11 mouse cellular contexts compared by ENCODE assay signal in the genomic region with DNA sequence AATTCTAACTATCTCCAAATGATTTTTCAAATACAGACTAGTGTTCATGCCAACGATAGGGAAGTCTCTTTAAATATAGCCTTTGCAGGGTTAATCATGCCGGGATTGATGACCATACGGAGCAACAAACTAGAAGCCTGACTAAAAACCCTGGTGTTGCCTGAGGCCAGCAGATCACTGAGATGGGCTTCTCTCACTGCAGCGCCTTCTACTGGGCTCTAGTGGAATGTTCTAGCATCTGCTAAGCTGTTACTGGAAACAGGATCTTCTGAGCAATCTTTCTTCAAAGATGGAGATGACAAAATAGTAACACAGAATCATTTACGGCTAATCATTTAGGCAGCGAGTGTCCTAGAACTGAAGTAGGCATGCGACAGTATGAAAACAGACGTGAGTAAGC.
DNase-seq lines count a peak whose midpoint lies in the region; ATAC-seq and TF ChIP-seq lines count a peak whose summit lies in the region.
"Had no signal": no experiment of that assay in that cellular context is flagged by ENCODE, and none has a peak within 500 bp of the region (broad histone marks: within the 10 kb centered on the region; RNA-seq: fewer than 3 reads in every experiment).

No protein-coding gene starts in this region.

- no peak for TF ChIP-seq EP300 in heart, postnatal 0 days (IDR thresholded peaks at IDR 0.05; ENCODE audit: low read depth)

- 75% methylated on average over 8 of the region's 8 CpGs for WGBS in heart, postnatal 0 days
- 60% methylated on average over 8 of the region's 8 CpGs for WGBS in lung, embryonic 14.5 days
- 72% methylated on average over 8 of the region's 8 CpGs for WGBS in intestine, embryonic 15.5 days

- intact Hi-C loops in heart, postnatal 25 days (cut with DNase I): loop anchor here (10.0 kb wide), 1 partner anchor 945 kb away; no protein-coding TSS in a partner anchor

- H3K9ac ChIP-seq in heart, postnatal 0 days (replicated peaks; ENCODE audit: low read depth, low read length): no peak overlapping the region
- no peak overlapping the region for H3K9ac ChIP-seq in lung, embryonic 14.5 days
- H3K9ac ChIP-seq in intestine, embryonic 15.5 days: no peak overlapping the region
- H3K9ac ChIP-seq: embryonic facial prominence, embryonic 13.5 days; limb, embryonic 15.5 days had no signal

- H3K4me3 ChIP-seq in heart, postnatal 0 days (ENCODE audit: low read depth, low read length): no peak overlapping the region
- H3K4me3 ChIP-seq in lung, embryonic 14.5 days (ENCODE audit: low read depth, low read length): no peak overlapping the region
- H3K4me3 ChIP-seq in intestine, embryonic 15.5 days (replicated peaks): no peak overlapping the region
- H3K4me3 ChIP-seq: embryonic facial prominence, embryonic 13.5 days; limb, embryonic 15.5 days had no signal

- no peak overlapping the region for H3K27ac ChIP-seq in heart, postnatal 0 days (ENCODE audit: low read depth)
- H3K27ac ChIP-seq in lung, embryonic 14.5 days (ENCODE audit: low read depth): no peak overlapping the region
- H3K27ac ChIP-seq in intestine, embryonic 15.5 days: no peak overlapping the region
- H3K27ac ChIP-seq: embryonic facial prominence, embryonic 13.5 days; limb, embryonic 15.5 days had no signal

- no peaks in the 10 kb centered on the region for H3K36me3 ChIP-seq in heart, postnatal 0 days (replicated peaks; ENCODE audit: control insufficient read depth, insufficient read depth, low read length)
- no peaks in the 10 kb centered on the region for H3K36me3 ChIP-seq in lung, embryonic 14.5 days (ENCODE audit: insufficient read depth)
- no peaks in the 10 kb centered on the region for H3K36me3 ChIP-seq in intestine, embryonic 15.5 days
- H3K36me3 ChIP-seq: embryonic facial prominence, embryonic 13.5 days; limb, embryonic 15.5 days had no signal

- no peaks in the 10 kb centered on the region for H3K27me3 ChIP-seq in heart, postnatal 0 days (ENCODE audit: control insufficient read depth, insufficient read depth, low read length)
- H3K27me3 ChIP-seq in lung, embryonic 14.5 days (ENCODE audit: insufficient read depth, low read length): no peaks in the 10 kb centered on the region
- no peaks in the 10 kb centered on the region for H3K27me3 ChIP-seq in intestine, embryonic 15.5 days (replicated peaks)
- H3K27me3 ChIP-seq: embryonic facial prominence, embryonic 13.5 days; limb, embryonic 15.5 days had no signal

- peak; percentile 16 for DNase-seq in CD4-positive, CD25-positive, alpha-beta regulatory T cell, adult 2 months (ENCODE audit: low read depth, low spot score)
- peak; percentile 27 for DNase-seq in heart, postnatal 0 days (ENCODE audit: low spot score)
- no peak for DNase-seq in heart, postnatal 25 days (ENCODE audit: low spot score)
- peak; percentile 67 for DNase-seq in lung, embryonic 14.5 days
- no peak for DNase-seq in lung, postnatal 25 days (ENCODE audit: low spot score)
- DNase-seq: gastrocnemius, postnatal 14 days had no signal

- no peak for ATAC-seq in CD4-positive, CD25-positive, alpha-beta regulatory T cell, adult 4 months
- no peak for ATAC-seq in heart, postnatal 0 days (ENCODE audit: insufficient read depth, low read depth)
- no peak for ATAC-seq in lung, embryonic 14.5 days (ENCODE audit: insufficient read depth)
- ATAC-seq in granulocyte monocyte progenitor cell, adult 5-6 weeks (replicated peaks; ENCODE audit: poor library complexity, severe bottlenecking): 0 out of 2 replicates have a peak, but pooled peaks have one; percentile 37
- ATAC-seq in intestine, embryonic 15.5 days: no peak

- peak; percentile 47 for TF ChIP-seq CTCF in heart, postnatal 0 days (IDR thresholded peaks at IDR 0.05; ENCODE audit: low read depth)
- peak; percentile 47 for TF ChIP-seq CTCF in lung, embryonic 14.5 days (IDR thresholded peaks at IDR 0.05; ENCODE audit: low read depth)

- no peaks in the 10 kb centered on the region for H3K9me3 ChIP-seq in heart, postnatal 0 days (replicated peaks; ENCODE audit: control insufficient read depth, low read length)
- H3K9me3 ChIP-seq in lung, embryonic 14.5 days (ENCODE audit: low read depth, low read length): no peaks in the 10 kb centered on the region
- no peaks in the 10 kb centered on the region for H3K9me3 ChIP-seq in intestine, embryonic 15.5 days
- H3K9me3 ChIP-seq: embryonic facial prominence, embryonic 13.5 days; limb, embryonic 15.5 days had no signal

- H3K4me2 ChIP-seq in heart, postnatal 0 days (ENCODE audit: low read depth, low read length): no peak overlapping the region
- H3K4me2 ChIP-seq in lung, embryonic 14.5 days: no peak overlapping the region
- no peak overlapping the region for H3K4me2 ChIP-seq in intestine, embryonic 15.5 days (replicated peaks)
- H3K4me2 ChIP-seq: embryonic facial prominence, embryonic 13.5 days; limb, embryonic 15.5 days had no signal

- H3K4me1 ChIP-seq in heart, postnatal 0 days (ENCODE audit: control insufficient read depth, insufficient read depth): peaks cover 9% of the 10 kb centered on the region; the same call in 1 of the 2 replicates
- H3K4me1 ChIP-seq in lung, embryonic 14.5 days (ENCODE audit: insufficient read depth): 0 out of 2 replicates have a peak, but pooled peaks cover 3% of the 10 kb centered on the region
- peaks cover 2% of the 10 kb centered on the region; the same call in 1 of the 2 replicates for H3K4me1 ChIP-seq in intestine, embryonic 15.5 days (replicated peaks)

Comparison
In these comparisons a context has a peak if more than half of its experiments do, and no peak if none do; other contexts are left out.
1. DNase-seq: peak in CD4-positive, CD25-positive, alpha-beta regulatory T cell, adult 2 months (single experiment), heart, postnatal 0 days (single experiment) and lung, embryonic 14.5 days (single experiment); none in heart, postnatal 25 days (single experiment) and lung, postnatal 25 days (single experiment).